Mouse (Mus musculus): ENCODE data around the gene Rrp12. TPM values are rescaled to one million over a fixed set of nuclear protein-coding genes. Genes with fewer than 3 reads are reported as not detected.

The Rrp12 gene
- polyA plus RNA-seq, 1 experiment, result 7.0 TPM

GRCm38 (mm10) chr19:41821436-41821835, 74.5 kb downstream of the Rrp12 start:
- H3K27ac ChIP-seq (ENCODE audit: insufficient read depth, low read length), result no peak overlapping the region
- no peak overlapping the region for H3K4me3 ChIP-seq (ENCODE audit: extremely low read depth, insufficient read depth, insufficient read length)
- WGBS, result 84% methylated on average over 5 of the region's 5 CpGs
- H3K4me1 ChIP-seq (ENCODE audit: control insufficient read depth, insufficient read depth, insufficient read length), result 0 out of 2 replicates have a peak, but pooled peaks cover 2% of the 10 kb centered on the region
- H3K36me3 ChIP-seq (ENCODE audit: control insufficient read depth, insufficient read depth, low read length), result no peaks in the 10 kb centered on the region
- TF ChIP-seq POLR2A (IDR thresholded peaks at IDR 0.05; ENCODE audit: low read depth, low read length), result no peak
- DNase-seq (ENCODE audit: low read depth in 1 of 2, low spot score in 2 of 2), result no peak
- no peaks in the 10 kb centered on the region for H3K27me3 ChIP-seq (ENCODE audit: control insufficient read depth, insufficient read depth, low read length)

- no peak overlapping the region for H3K27ac ChIP-seq (ENCODE audit: insufficient read depth, low read length)
Observed at GRCm38 (mm10) chr19:41818749-41819148, 77.2 kb downstream of the Rrp12 start.

GRCm38 (mm10) chr19:41817325-41817724, 78.6 kb downstream of the Rrp12 start:
- TF ChIP-seq POLR2A (IDR thresholded peaks at IDR 0.05; ENCODE audit: low read depth, low read length), result no peak
- TF ChIP-seq CTCF (IDR thresholded peaks at IDR 0.05; ENCODE audit: extremely low read depth, insufficient read depth, insufficient read length, insufficient replicate concordance), result no peak
- H3K4me1 ChIP-seq (ENCODE audit: control insufficient read depth, insufficient read depth, insufficient read length), result 0 out of 2 replicates have a peak, but pooled peaks cover 2% of the 10 kb centered on the region
- no peak for DNase-seq (ENCODE audit: low read depth in 1 of 2, low spot score in 2 of 2)
- H3K27me3 ChIP-seq (ENCODE audit: control insufficient read depth, insufficient read depth, low read length), result no peaks in the 10 kb centered on the region
- no peaks in the 10 kb centered on the region for H3K36me3 ChIP-seq (ENCODE audit: control insufficient read depth, insufficient read depth, low read length)
- 89% methylated on average over 10 of the region's 10 CpGs for WGBS
- no peak overlapping the region for H3K4me3 ChIP-seq (ENCODE audit: extremely low read depth, insufficient read depth, insufficient read length)
- no peak overlapping the region for H3K27ac ChIP-seq (ENCODE audit: insufficient read depth, low read length)

More at GRCm38 (mm10) chr19:41818749-41819148, 77.2 kb downstream of the Rrp12 start:
- no peak for TF ChIP-seq POLR2A (IDR thresholded peaks at IDR 0.05; ENCODE audit: low read depth, low read length)
- no peak for TF ChIP-seq CTCF (IDR thresholded peaks at IDR 0.05; ENCODE audit: extremely low read depth, insufficient read depth, insufficient read length, insufficient replicate concordance)
- H3K27me3 ChIP-seq (ENCODE audit: control insufficient read depth, insufficient read depth, low read length), result no peaks in the 10 kb centered on the region
- H3K36me3 ChIP-seq (ENCODE audit: control insufficient read depth, insufficient read depth, low read length), result no peaks in the 10 kb centered on the region
- H3K4me1 ChIP-seq (ENCODE audit: control insufficient read depth, insufficient read depth, insufficient read length), result 0 out of 2 replicates have a peak, but pooled peaks cover 2% of the 10 kb centered on the region
- DNase-seq (ENCODE audit: low read depth in 1 of 2, low spot score in 2 of 2), result no peak
- 35% methylated on average over 4 of the region's 4 CpGs for WGBS
- no peak overlapping the region for H3K4me3 ChIP-seq (ENCODE audit: extremely low read depth, insufficient read depth, insufficient read length)

- H3K36me3 ChIP-seq (ENCODE audit: control insufficient read depth, insufficient read depth, low read length), result no peaks in the 10 kb centered on the region
- 0 out of 2 replicates have a peak, but pooled peaks cover 2% of the 10 kb centered on the region for H3K4me1 ChIP-seq (ENCODE audit: control insufficient read depth, insufficient read depth, insufficient read length)
- no peaks in the 10 kb centered on the region for H3K27me3 ChIP-seq (ENCODE audit: control insufficient read depth, insufficient read depth, low read length)
- DNase-seq (ENCODE audit: low read depth in 1 of 2, low spot score in 2 of 2), result no peak
- TF ChIP-seq CTCF (IDR thresholded peaks at IDR 0.05; ENCODE audit: extremely low read depth, insufficient read depth, insufficient read length, insufficient replicate concordance) (no peak), POLR2A (IDR thresholded peaks at IDR 0.05; ENCODE audit: low read depth, low read length) (no peak)
- H3K27ac ChIP-seq (ENCODE audit: insufficient read depth, low read length), result no peak overlapping the region
- no peak overlapping the region for H3K4me3 ChIP-seq (ENCODE audit: extremely low read depth, insufficient read depth, insufficient read length)
- 85% methylated on average over 5 of the region's 5 CpGs for WGBS
Observed at GRCm38 (mm10) chr19:41816915-41817314, 79.1 kb downstream of the Rrp12 start.

- Histone ChIP-seq H3K27me3 (ENCODE audit: control insufficient read depth, insufficient read depth, low read length) (no peaks in the 10 kb centered on the region), H3K27ac (ENCODE audit: insufficient read depth, low read length) (no peak overlapping the region), H3K4me3 (ENCODE audit: extremely low read depth, insufficient read depth, insufficient read length) (no peak overlapping the region), H3K4me1 (ENCODE audit: control insufficient read depth, insufficient read depth, insufficient read length) (0 out of 2 replicates have a peak, but pooled peaks cover 2% of the 10 kb centered on the region), H3K36me3 (ENCODE audit: control insufficient read depth, insufficient read depth, low read length) (no peaks in the 10 kb centered on the region)
- no peak for DNase-seq (ENCODE audit: low read depth in 1 of 2, low spot score in 2 of 2)
- no peak for TF ChIP-seq CTCF (IDR thresholded peaks at IDR 0.05; ENCODE audit: extremely low read depth, insufficient read depth, insufficient read length, insufficient replicate concordance)
- TF ChIP-seq POLR2A (IDR thresholded peaks at IDR 0.05; ENCODE audit: low read depth, low read length), result no peak
- 84% methylated on average over 5 of the region's 5 CpGs for WGBS
Observed at GRCm38 (mm10) chr19:41816410-41816809, 79.6 kb downstream of the Rrp12 start.

- WGBS, result 88% methylated on average over 4 of the region's 4 CpGs
- no peak for TF ChIP-seq CTCF (IDR thresholded peaks at IDR 0.05; ENCODE audit: extremely low read depth, insufficient read depth, insufficient read length, insufficient replicate concordance)
- no peak for TF ChIP-seq POLR2A (IDR thresholded peaks at IDR 0.05; ENCODE audit: low read depth, low read length)
- H3K27me3 ChIP-seq (ENCODE audit: control insufficient read depth, insufficient read depth, low read length), result no peaks in the 10 kb centered on the region
- no peaks in the 10 kb centered on the region for H3K4me1 ChIP-seq (ENCODE audit: control insufficient read depth, insufficient read depth, insufficient read length)
- H3K27ac ChIP-seq (ENCODE audit: insufficient read depth, low read length), result no peak overlapping the region
- no peak for DNase-seq (ENCODE audit: low read depth in 1 of 2, low spot score in 2 of 2)
- no peak overlapping the region for H3K4me3 ChIP-seq (ENCODE audit: extremely low read depth, insufficient read depth, insufficient read length)
- H3K36me3 ChIP-seq (ENCODE audit: control insufficient read depth, insufficient read depth, low read length), result no peaks in the 10 kb centered on the region
Observed at GRCm38 (mm10) chr19:41813374-41813773, 82.6 kb downstream of the Rrp12 start.

Other genes with a start within 250 kb of the Rrp12 start
- gene Slit1, start 152.5 kb downstream of the Rrp12 start, polyA plus RNA-seq (2012; rRNA removed), result 0.66 and 0.78 TPM in 2 replicates
- 4.8 and 8.5 TPM in 2 replicates for gene Arhgap19, start 94.1 kb downstream of the Rrp12 start, polyA plus RNA-seq (2012; rRNA removed)
- 7.6 and 12.7 TPM in 2 replicates for gene Frat1, start 66.2 kb downstream of the Rrp12 start, polyA plus RNA-seq (2012; rRNA removed)
- gene Frat2, start 48.0 kb downstream of the Rrp12 start, polyA plus RNA-seq (2012; rRNA removed), result 7.6 and 14.4 TPM in 2 replicates
- 62.8 and 96.9 TPM in 2 replicates for gene Pgam1, start 15.8 kb upstream of the Rrp12 start, polyA plus RNA-seq (2012; rRNA removed)
- 10.5 and 11.0 TPM in 2 replicates for gene Exosc1, start 37.2 kb upstream of the Rrp12 start, polyA plus RNA-seq (2012; rRNA removed)
- gene Zdhhc16, start 37.3 kb upstream of the Rrp12 start, polyA plus RNA-seq (2012; rRNA removed), result 68.0 and 74.0 TPM in 2 replicates
- gene Mms19, start 85.0 kb upstream of the Rrp12 start, polyA plus RNA-seq (2012; rRNA removed), result 64.6 and 68.5 TPM in 2 replicates
- 18.6 and 19.3 TPM in 2 replicates for gene Ubtd1, start 85.6 kb upstream of the Rrp12 start, polyA plus RNA-seq (2012; rRNA removed)
- 6.3 and 6.8 TPM in 2 replicates for gene Ankrd2, start 139.8 kb upstream of the Rrp12 start, polyA plus RNA-seq (2012; rRNA removed)
- 1.6 and 2.0 TPM in 2 replicates for gene Hoga1, start 149.4 kb upstream of the Rrp12 start, polyA plus RNA-seq (2012; rRNA removed)
- 0.08 and 0.11 TPM in 2 replicates for gene 4933411K16Rik, start 156.1 kb upstream of the Rrp12 start, polyA plus RNA-seq (2012; rRNA removed)
- 1.0 and 1.2 TPM in 2 replicates for gene Morn4, start 190.2 kb upstream of the Rrp12 start, polyA plus RNA-seq (2012; rRNA removed)
- 22.3 and 25.1 TPM in 2 replicates for gene Pi4k2a, start 194.3 kb upstream of the Rrp12 start, polyA plus RNA-seq (2012; rRNA removed)
- gene Avpi1, start 232.9 kb upstream of the Rrp12 start, polyA plus RNA-seq (2012; rRNA removed), result 13.4 and 18.2 TPM in 2 replicates